Comparison of ENCODE assay signal across 30 mouse cellular contexts in the genomic region with DNA sequence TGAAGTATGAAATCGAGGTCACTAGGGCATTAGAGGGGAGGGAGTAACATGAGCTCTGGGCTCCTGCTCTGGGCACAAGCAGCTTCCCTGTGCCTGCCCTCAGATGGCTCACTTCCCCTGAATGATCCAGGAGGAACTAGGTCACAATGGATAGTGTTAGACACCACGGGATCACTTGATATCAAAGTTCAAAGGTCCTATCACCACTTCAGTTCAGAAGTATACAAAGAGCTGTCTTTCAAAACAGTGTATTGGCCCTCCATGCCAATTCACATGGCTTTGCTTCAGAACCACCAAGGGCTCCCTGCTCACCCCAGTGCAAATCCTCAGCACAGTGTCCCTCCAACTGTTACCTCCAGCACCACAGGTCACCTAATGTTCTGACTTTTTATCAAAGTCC. TPM values are rescaled to one million over a fixed set of nuclear protein-coding genes. Genes with fewer than 3 reads are reported as not detected.
"Had no signal": no experiment of that assay in that cellular context is flagged by ENCODE, and none has a peak within 500 bp of the region (broad histone marks: within the 10 kb centered on the region; RNA-seq: fewer than 3 reads in every experiment).

No protein-coding gene starts in this region.

RNA-seq across cellular contexts. Expression of a gene that starts 1.5 kb away (rescaled TPM):
- total RNA-seq: common myeloid progenitor, adult 5-6 weeks; forebrain, postnatal 0 days; gastrocnemius, adult 18-20 months; gastrocnemius, adult 2 months; gastrocnemius, adult 8-10 months; gastrocnemius, postnatal 10 days; gastrocnemius, postnatal 14 days; gastrocnemius, postnatal 25 days; gastrocnemius, postnatal 36 days; gastrocnemius, postnatal 4 days; granulocyte monocyte progenitor cell, adult 5-6 weeks; heart, adult 18-20 months had no signal
- polyA plus RNA-seq: cerebellum, adult 2 months; cortical plate, adult 2 months; embryonic facial prominence, embryonic 10.5 days; embryonic facial prominence, embryonic 11.5 days; embryonic facial prominence, embryonic 12.5 days; embryonic facial prominence, embryonic 13.5 days; embryonic facial prominence, embryonic 14.5 days; embryonic facial prominence, embryonic 15.5 days; erythroblast, embryonic 14.5 days; forebrain, embryonic 10.5 days; forebrain, embryonic 11.5 days; forebrain, embryonic 12.5 days; forebrain, embryonic 13.5 days; forebrain, embryonic 14.5 days; forebrain, embryonic 15.5 days; forebrain, embryonic 16.5 days; forebrain, postnatal 0 days; frontal cortex, adult 2 months; gonadal fat pad, adult 2 months had no signal

RNA-seq across cellular contexts. Expression of a gene that starts 17.3 kb away (rescaled TPM):
- total RNA-seq: common myeloid progenitor, adult 5-6 weeks; forebrain, postnatal 0 days; gastrocnemius, adult 18-20 months; gastrocnemius, adult 2 months; gastrocnemius, adult 8-10 months; gastrocnemius, postnatal 10 days; gastrocnemius, postnatal 14 days; gastrocnemius, postnatal 25 days; gastrocnemius, postnatal 36 days; gastrocnemius, postnatal 4 days; granulocyte monocyte progenitor cell, adult 5-6 weeks; heart, adult 18-20 months had no signal
- polyA plus RNA-seq: cerebellum, adult 2 months; cortical plate, adult 2 months; embryonic facial prominence, embryonic 10.5 days; embryonic facial prominence, embryonic 11.5 days; embryonic facial prominence, embryonic 12.5 days; embryonic facial prominence, embryonic 13.5 days; embryonic facial prominence, embryonic 14.5 days; embryonic facial prominence, embryonic 15.5 days; erythroblast, embryonic 14.5 days; forebrain, embryonic 10.5 days; forebrain, embryonic 11.5 days; forebrain, embryonic 12.5 days; forebrain, embryonic 13.5 days; forebrain, embryonic 14.5 days; forebrain, embryonic 15.5 days; forebrain, embryonic 16.5 days; forebrain, postnatal 0 days; frontal cortex, adult 2 months; gonadal fat pad, adult 2 months had no signal

RNA-seq across cellular contexts. Expression of a gene that starts 25.4 kb away (rescaled TPM):
- total RNA-seq: common myeloid progenitor, adult 5-6 weeks; forebrain, postnatal 0 days; gastrocnemius, adult 18-20 months; gastrocnemius, adult 2 months; gastrocnemius, adult 8-10 months; gastrocnemius, postnatal 10 days; gastrocnemius, postnatal 14 days; gastrocnemius, postnatal 25 days; gastrocnemius, postnatal 36 days; gastrocnemius, postnatal 4 days; granulocyte monocyte progenitor cell, adult 5-6 weeks; heart, adult 18-20 months had no signal
- polyA plus RNA-seq: cerebellum, adult 2 months; cortical plate, adult 2 months; embryonic facial prominence, embryonic 10.5 days; embryonic facial prominence, embryonic 11.5 days; embryonic facial prominence, embryonic 12.5 days; embryonic facial prominence, embryonic 13.5 days; embryonic facial prominence, embryonic 14.5 days; embryonic facial prominence, embryonic 15.5 days; erythroblast, embryonic 14.5 days; forebrain, embryonic 10.5 days; forebrain, embryonic 11.5 days; forebrain, embryonic 12.5 days; forebrain, embryonic 13.5 days; forebrain, embryonic 14.5 days; forebrain, embryonic 15.5 days; forebrain, embryonic 16.5 days; forebrain, postnatal 0 days; frontal cortex, adult 2 months; gonadal fat pad, adult 2 months had no signal

RNA-seq across cellular contexts. Expression of a gene that starts 27.0 kb away (rescaled TPM):
- total RNA-seq: common myeloid progenitor, adult 5-6 weeks; forebrain, postnatal 0 days; gastrocnemius, adult 18-20 months; gastrocnemius, adult 2 months; gastrocnemius, adult 8-10 months; gastrocnemius, postnatal 10 days; gastrocnemius, postnatal 14 days; gastrocnemius, postnatal 25 days; gastrocnemius, postnatal 36 days; gastrocnemius, postnatal 4 days; granulocyte monocyte progenitor cell, adult 5-6 weeks; heart, adult 18-20 months had no signal
- polyA plus RNA-seq: cerebellum, adult 2 months; cortical plate, adult 2 months; embryonic facial prominence, embryonic 10.5 days; embryonic facial prominence, embryonic 11.5 days; embryonic facial prominence, embryonic 12.5 days; embryonic facial prominence, embryonic 13.5 days; embryonic facial prominence, embryonic 14.5 days; embryonic facial prominence, embryonic 15.5 days; erythroblast, embryonic 14.5 days; forebrain, embryonic 10.5 days; forebrain, embryonic 11.5 days; forebrain, embryonic 12.5 days; forebrain, embryonic 13.5 days; forebrain, embryonic 14.5 days; forebrain, embryonic 15.5 days; forebrain, embryonic 16.5 days; forebrain, postnatal 0 days; frontal cortex, adult 2 months; gonadal fat pad, adult 2 months had no signal

RNA-seq across cellular contexts. Expression of a gene that starts 34.6 kb away (rescaled TPM):
- total RNA-seq: common myeloid progenitor, adult 5-6 weeks; forebrain, postnatal 0 days; gastrocnemius, adult 18-20 months; gastrocnemius, adult 2 months; gastrocnemius, adult 8-10 months; gastrocnemius, postnatal 10 days; gastrocnemius, postnatal 14 days; gastrocnemius, postnatal 25 days; gastrocnemius, postnatal 36 days; gastrocnemius, postnatal 4 days; granulocyte monocyte progenitor cell, adult 5-6 weeks; heart, adult 18-20 months had no signal
- polyA plus RNA-seq: cerebellum, adult 2 months; cortical plate, adult 2 months; embryonic facial prominence, embryonic 10.5 days; embryonic facial prominence, embryonic 11.5 days; embryonic facial prominence, embryonic 12.5 days; embryonic facial prominence, embryonic 13.5 days; embryonic facial prominence, embryonic 14.5 days; embryonic facial prominence, embryonic 15.5 days; erythroblast, embryonic 14.5 days; forebrain, embryonic 11.5 days; forebrain, embryonic 12.5 days; forebrain, embryonic 13.5 days; forebrain, embryonic 14.5 days; forebrain, embryonic 15.5 days; forebrain, embryonic 16.5 days; forebrain, postnatal 0 days; frontal cortex, adult 2 months; gonadal fat pad, adult 2 months had no signal
